Mouse (Mus musculus): ENCODE measurements around the gene Sowahb. TPM values are rescaled to one million over a fixed set of nuclear protein-coding genes. Genes with fewer than 3 reads are reported as not detected.

The Sowahb gene
- total RNA-seq, 2 experiments from 2014 or later = 0.08 TPM; not detected in 1

- intact Hi-C loops (cut with DNase I) = no loop called here
- DNase-seq = no peak
Observed at GRCm38 (mm10) chr5:93008256-93008655, 36.6 kb downstream of the Sowahb start.

GRCm38 (mm10) chr5:93005815-93006341, 38.9 kb downstream of the Sowahb start:
- peak in 1 of 2 experiments; percentile 42 for DNase-seq
- intact Hi-C loops (cut with DNase I) = no loop called here

GRCm38 (mm10) chr5:93005229-93005814, 39.5 kb downstream of the Sowahb start:
- DNase-seq = peak; percentile 48 to 59
- intact Hi-C loops (cut with DNase I) = no loop called here

GRCm38 (mm10) chr5:93002615-93003014, 42.2 kb downstream of the Sowahb start:
- intact Hi-C loops (cut with DNase I) = no loop called here
- DNase-seq = no peak

- peak; percentile 45 to 54 for DNase-seq
- intact Hi-C loops (cut with DNase I) = no loop called here
Observed at GRCm38 (mm10) chr5:93000774-93001757, 43.8 kb downstream of the Sowahb start.

- peak in 1 of 2 experiments; percentile 31 for DNase-seq
- intact Hi-C loops (cut with DNase I) = no loop called here
Observed at GRCm38 (mm10) chr5:93000060-93000459, 44.8 kb downstream of the Sowahb start.

GRCm38 (mm10) chr5:92998494-92999016, 46.3 kb downstream of the Sowahb start:
- intact Hi-C loops (cut with DNase I) = loop anchor here (5.0 to 10.0 kb wide), 2 partner anchors 104 to 266 kb away; partner anchors contain the start of gene Ccng2

GRCm38 (mm10) chr5:92997428-92998120, 47.2 kb downstream of the Sowahb start:
- intact Hi-C loops (cut with DNase I) = loop anchor here (5.0 to 10.0 kb wide), 2 partner anchors 105 to 267 kb away; partner anchors contain the start of gene Ccng2
- DNase-seq = peak; percentile 26 to 48

More at GRCm38 (mm10) chr5:92998494-92999016, 46.3 kb downstream of the Sowahb start:
- DNase-seq = no peak

GRCm38 (mm10) chr5:92994861-92995260, 50.0 kb downstream of the Sowahb start:
- intact Hi-C loops (cut with DNase I) = loop anchor here (5.0 to 10.0 kb wide), 2 partner anchors 107 to 270 kb away; partner anchors contain the start of gene Ccng2

GRCm38 (mm10) chr5:92994309-92994708, 50.5 kb downstream of the Sowahb start:
- no peak for DNase-seq
- intact Hi-C loops (cut with DNase I) = loop anchor here (10.0 kb wide), 1 partner anchor 270 kb away; the partner anchor contains the start of gene Ccng2

More at GRCm38 (mm10) chr5:92994861-92995260, 50.0 kb downstream of the Sowahb start:
- no peak for DNase-seq

GRCm38 (mm10) chr5:92992106-92992505, 52.7 kb downstream of the Sowahb start:
- intact Hi-C loops (cut with DNase I) = loop anchor here (10.0 kb wide), 1 partner anchor 273 kb away; the partner anchor contains the start of gene Ccng2
- DNase-seq = no peak

Other genes with a start within 250 kb of the Sowahb start
- gene Sept11, start 48.4 kb upstream of the Sowahb start, total RNA-seq (2021) = 10 to 100 TPM; 29.9 to 32.5 TPM
- 100 to 1,000 TPM; 167 to 188 TPM for gene Ccni, start 161.5 kb upstream of the Sowahb start, total RNA-seq (2021)
- under 1 TPM in 1 of 2 experiments, not detected in 1; 0.68 TPM for gene 2010109A12Rik, start 161.5 kb upstream of the Sowahb start, total RNA-seq (2021)
- gene Ccng2, start 222.2 kb upstream of the Sowahb start, total RNA-seq (2021) = 10 to 100 TPM; 19.2 to 20.8 TPM